Mouse (Mus musculus) MEL (cell line): Measurements from ENCODE around the gene Vcl.
A peak's percentile ranks its signal among the peaks of the same experiment; 100 is the strongest.

Experiments
- CTCF ChIP-seq, 3 experiments: IDR thresholded peaks in 2 of 3; conservative IDR thresholded peaks in 1 of 3; 2 replicates each; pipeline ENCODE4 v1.5.1; 2011 to 2012; ENCODE audit warnings: low read length in 3 of 3, low read depth in 2 of 3, mild to moderate bottlenecking in 2 of 3, improper control_type of control experiment in 1 of 3, inconsistent platforms in 1 of 3, mixed read lengths in 1 of 3, moderate library complexity in 1 of 3; ENCODE audit not compliant: control insufficient read depth in 1 of 3, insufficient read depth in 1 of 3, poor library complexity in 1 of 3, severe bottlenecking in 1 of 3
- NRF1 ChIP-seq: IDR thresholded peaks from 2 replicates; pipeline ENCODE4 v1.6.1; 2014; ENCODE audit warnings: low read depth, mild to moderate bottlenecking, inconsistent platforms, low read length, improper control_type of control experiment, moderate library complexity; ENCODE audit not compliant: poor library complexity, insufficient read depth, severe bottlenecking

- TF ChIP-seq NRF1 (no peak), CTCF (IDR thresholded peaks at IDR 0.05 in 2 of 3, conservative IDR thresholded peaks at IDR 0.05 in 1 of 3; ENCODE audit: control insufficient read depth in 1 of 3, insufficient read depth in 1 of 3, low read depth in 2 of 3, low read length in 3 of 3, poor library complexity in 1 of 3, severe bottlenecking in 1 of 3) (peak; percentile 55 to 64 (median 64))
Measured at GRCm38 (mm10) chr14:21048879-21049278, 119.7 kb downstream of the Vcl start.
